Mouse (Mus musculus): Measurements from ENCODE around the gene Trex2. TPM values are rescaled to one million over a fixed set of nuclear protein-coding genes. Genes with fewer than 3 reads are reported as not detected.

The Trex2 gene
- not detected in 2 replicates for polyA plus RNA-seq (2012; ENCODE audit: low replicate concordance)

GRCm38 (mm10) chrX:73435252-73435651 is at the start of gene Trex2:
Gene Trex2 (minus strand): TSS chrX:73435344.

GRCm38 (mm10) chrX:73483484-73483810 is 48.3 kb upstream of the Trex2 start, which contains the start of gene Bgn:
Gene Bgn (plus strand): TSS chrX:73483602.

GRCm38 (mm10) chrX:73458877-73459392 is 23.8 kb upstream of the Trex2 start, which contains the start of gene Haus7:
Gene Haus7 (minus strand): TSS chrX:73459044.

GRCm38 (mm10) chrX:73410880-73411517 is 24.1 kb downstream of the Trex2 start, which contains the start of gene Zfp92:
Gene Zfp92 (plus strand): TSS chrX:73411096.

GRCm38 (mm10) chrX:73398636-73399035 is 36.5 kb downstream of the Trex2 start, which contains the start of gene Gm18336:
Gene Gm18336 (minus strand): TSS chrX:73398736.

Other genes starting within 250 kb of the Trex2 start
- gene Xlr3b, start 243.1 kb downstream of the Trex2 start, polyA plus RNA-seq (2012; ENCODE audit: low replicate concordance): not detected in 2 replicates
- 2.9 and 7.0 TPM in 2 replicates for gene Xlr4b, start 221.0 kb downstream of the Trex2 start, polyA plus RNA-seq (2012; ENCODE audit: low replicate concordance)
- 20.1 and 52.4 TPM in 2 replicates for gene F8a, start 207.1 kb downstream of the Trex2 start, polyA plus RNA-seq (2012; ENCODE audit: low replicate concordance)
- gene Xlr4c, start 192.2 kb downstream of the Trex2 start, polyA plus RNA-seq (2012; ENCODE audit: low replicate concordance): 0.91 and 2.7 TPM in 2 replicates
- not detected in 2 replicates for gene Xlr3c, start 170.0 kb downstream of the Trex2 start, polyA plus RNA-seq (2012; ENCODE audit: low replicate concordance)
- gene Xlr5a, start 142.4 kb downstream of the Trex2 start, polyA plus RNA-seq (2012; ENCODE audit: low replicate concordance): not detected in 2 replicates
- gene Xlr5c, start 142.4 kb downstream of the Trex2 start, polyA plus RNA-seq (2012; ENCODE audit: low replicate concordance): not detected in 2 replicates
- not detected in 2 replicates for gene Gm45015, start 98.5 kb downstream of the Trex2 start, polyA plus RNA-seq (2012; ENCODE audit: low replicate concordance)
- gene Zfp275, start 92.7 kb downstream of the Trex2 start, polyA plus RNA-seq (2012; ENCODE audit: low replicate concordance): 5.2 and 6.1 TPM in 2 replicates
- gene Gm18336, start 36.6 kb downstream of the Trex2 start, polyA plus RNA-seq (2012; ENCODE audit: low replicate concordance): not detected in 2 replicates
- gene Zfp92, start 24.2 kb downstream of the Trex2 start, polyA plus RNA-seq (2012; ENCODE audit: low replicate concordance): 0.02 TPM in 1 of 2 replicates, not detected in the other
- gene Haus7, start 23.7 kb upstream of the Trex2 start, polyA plus RNA-seq (2012; ENCODE audit: low replicate concordance): 1.4 and 2.4 TPM in 2 replicates
- 0.34 and 5.0 TPM in 2 replicates for gene Bgn, start 48.3 kb upstream of the Trex2 start, polyA plus RNA-seq (2012; ENCODE audit: low replicate concordance)
- gene Atp2b3, start 67.7 kb upstream of the Trex2 start, polyA plus RNA-seq (2012; ENCODE audit: low replicate concordance): not detected in 2 replicates
- gene Dusp9, start 204.1 kb upstream of the Trex2 start, polyA plus RNA-seq (2012; ENCODE audit: low replicate concordance): 1.3 and 3.3 TPM in 2 replicates
- gene Pnck, start 224.8 kb upstream of the Trex2 start, polyA plus RNA-seq (2012; ENCODE audit: low replicate concordance): 1.2 and 2.0 TPM in 2 replicates
- gene Slc6a8, start 237.8 kb upstream of the Trex2 start, polyA plus RNA-seq (2012; ENCODE audit: low replicate concordance): 0.40 and 0.71 TPM in 2 replicates